Comparison of ENCODE assay signal across 9 mouse cellular contexts in genomic region chr4:54949561-54949940, GRCm38 (mm10). TPM values are rescaled to one million over a fixed set of nuclear protein-coding genes. Genes with fewer than 3 reads are reported as not detected.
DNase-seq lines count a peak whose midpoint lies in the region; ATAC-seq and TF ChIP-seq lines count a peak whose summit lies in the region.
"Had no signal": no experiment of that assay in that cellular context is flagged by ENCODE, and none has a peak within 500 bp of the region (broad histone marks: within the 10 kb centered on the region; RNA-seq: fewer than 3 reads in every experiment).

No protein-coding gene starts in this region.

- peak; percentile 31 for ATAC-seq in frontal cortex, adult (ENCODE audit: low TSS enrichment)
- ATAC-seq in hindbrain, postnatal 0 days: no peak
- no peak for ATAC-seq in midbrain, embryonic 13.5 days
- ATAC-seq: Patski had no signal

- H3K27me3 ChIP-seq in embryonic facial prominence, embryonic 10.5 days (replicated peaks; ENCODE audit: low read depth, poor library complexity, severe bottlenecking): no peaks in the 10 kb centered on the region
- no peaks in the 10 kb centered on the region for H3K27me3 ChIP-seq in hindbrain, postnatal 0 days (ENCODE audit: insufficient read depth, low read length)
- no peaks in the 10 kb centered on the region for H3K27me3 ChIP-seq in midbrain, embryonic 13.5 days
- H3K27me3 ChIP-seq: Patski had no signal

- 19% methylated on average over 7 of the region's 7 CpGs for WGBS in embryonic facial prominence, embryonic 10.5 days
- WGBS in hindbrain, postnatal 0 days: 6% methylated on average over 7 of the region's 7 CpGs
- 7% methylated on average over 7 of the region's 7 CpGs for WGBS in midbrain, embryonic 13.5 days

- H3K4me1 ChIP-seq in embryonic facial prominence, embryonic 10.5 days: peaks cover 33% of the 10 kb centered on the region
- H3K4me1 ChIP-seq in hindbrain, postnatal 0 days (ENCODE audit: insufficient read depth, low read length): peaks cover 25% of the 10 kb centered on the region
- H3K4me1 ChIP-seq in midbrain, embryonic 13.5 days (replicated peaks): peaks cover 45% of the 10 kb centered on the region

- H3K27ac ChIP-seq in embryonic facial prominence, embryonic 10.5 days (replicated peaks): peak overlapping the region; percentile 99
- peak overlapping the region; percentile 98 for H3K27ac ChIP-seq in hindbrain, postnatal 0 days
- H3K27ac ChIP-seq in midbrain, embryonic 13.5 days: peak overlapping the region; percentile 99

- no peak; the same call in 1 of the 2 replicates for TF ChIP-seq CTCF in hindbrain, postnatal 0 days (IDR thresholded peaks at IDR 0.05; ENCODE audit: low read depth)

- H3K9ac ChIP-seq in hindbrain, postnatal 0 days (replicated peaks; ENCODE audit: low read length): peak overlapping the region; percentile 85
- peak overlapping the region; percentile 99 for H3K9ac ChIP-seq in midbrain, embryonic 13.5 days (replicated peaks)

- DNase-seq in frontal cortex, postnatal 10 days (ENCODE audit: low spot score in 2 of 2): no peak
- DNase-seq in 3T3-L1 (ENCODE audit: low read depth, low spot score): peak; percentile 65
- peak; percentile 28 for DNase-seq in embryonic facial prominence, embryonic 10.5 days (ENCODE audit: low spot score)
- DNase-seq in hindbrain, postnatal 0 days (ENCODE audit: low spot score): peak; percentile 62
- DNase-seq in layer of hippocampus, adult 18-20 months (ENCODE audit: low spot score in 2 of 2): no peak
- no peak for DNase-seq in B cell, adult 2 months

- peak overlapping the region; percentile 76 for H3K4me2 ChIP-seq in hindbrain, postnatal 0 days (ENCODE audit: low read depth, low read length)
- H3K4me2 ChIP-seq in midbrain, embryonic 13.5 days (replicated peaks): peak overlapping the region; percentile 92

- H3K9me3 ChIP-seq in embryonic facial prominence, embryonic 10.5 days: no peaks in the 10 kb centered on the region
- H3K9me3 ChIP-seq in hindbrain, postnatal 0 days (ENCODE audit: low read length): no peaks in the 10 kb centered on the region
- no peaks in the 10 kb centered on the region for H3K9me3 ChIP-seq in midbrain, embryonic 13.5 days

- peaks cover 29% of the 10 kb centered on the region for H3K36me3 ChIP-seq in embryonic facial prominence, embryonic 10.5 days (replicated peaks)
- H3K36me3 ChIP-seq in hindbrain, postnatal 0 days (ENCODE audit: insufficient read depth, low read length): no peaks in the 10 kb centered on the region
- no peaks in the 10 kb centered on the region for H3K36me3 ChIP-seq in midbrain, embryonic 13.5 days

- H3K4me3 ChIP-seq in embryonic facial prominence, embryonic 10.5 days: peak overlapping the region; percentile 86
- peak overlapping the region; percentile 79 for H3K4me3 ChIP-seq in hindbrain, postnatal 0 days (ENCODE audit: low read length)
- H3K4me3 ChIP-seq in midbrain, embryonic 13.5 days (replicated peaks): peak overlapping the region; percentile 92

RNA-seq across cellular contexts. Expression of gene Zfp462, which starts 4.7 kb away (rescaled TPM):
- polyA plus RNA-seq in embryonic facial prominence, embryonic 10.5 days (2016; fragmentation: Nextera tagmentation; extraction: Ambion mirVana): 14.8 TPM in 2 replicates
- total RNA-seq in hindbrain, postnatal 0 days (2014; rRNA removed): 39.4 and 76.7 TPM in 2 replicates
- polyA plus RNA-seq in hindbrain, postnatal 0 days (2015; fragmentation: Nextera tagmentation; extraction: Ambion mirVana): 5.5 and 6.5 TPM in 2 replicates
- polyA plus RNA-seq in midbrain, embryonic 13.5 days (2015; fragmentation: Nextera tagmentation; extraction: Ambion mirVana): 22.6 and 23.1 TPM in 2 replicates
- 10 to 100 TPM; 64.8 to 77.5 TPM for total RNA-seq in layer of hippocampus, adult 18-20 months (2021)

Comparison
In these comparisons a context has a peak if more than half of its experiments do, and no peak if none do; other contexts are left out.
1. DNase-seq: peak in 3T3-L1 (single experiment), embryonic facial prominence, embryonic 10.5 days (single experiment) and hindbrain, postnatal 0 days (single experiment); none in frontal cortex, postnatal 10 days (0 of 2), layer of hippocampus, adult 18-20 months (0 of 2) and B cell, adult 2 months (0 of 2).
2. Peak in every context shown above with its lines, with median percentiles within 50 percentile points of each other: H3K27ac ChIP-seq and H3K4me3 ChIP-seq.